24 mouse cellular contexts compared by ENCODE assay signal in the genomic region with DNA sequence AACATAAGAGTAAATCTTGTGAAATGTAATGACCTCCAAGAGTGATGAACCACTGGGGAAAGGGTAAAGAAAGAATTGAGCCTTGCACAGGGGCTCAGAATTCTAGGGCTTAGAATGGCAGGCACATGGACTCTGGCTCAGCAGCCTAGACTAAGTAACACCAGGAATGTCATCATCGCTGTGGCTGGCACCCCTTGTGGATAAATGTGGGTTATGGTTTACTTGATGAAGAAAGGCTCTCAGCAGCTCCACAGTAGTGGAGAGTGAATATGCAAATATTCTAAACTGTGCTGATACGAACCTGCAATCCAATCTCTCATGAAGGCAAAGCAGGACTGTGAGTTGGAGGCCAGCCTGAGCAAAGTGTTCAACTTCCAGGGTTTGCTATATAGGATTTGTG. TPM values are rescaled to one million over a fixed set of nuclear protein-coding genes. Genes with fewer than 3 reads are reported as not detected.
A peak's percentile ranks its signal among the peaks of the same experiment; 100 is the strongest.
DNase-seq lines count a peak whose midpoint lies in the region; ATAC-seq and TF ChIP-seq lines count a peak whose summit lies in the region.
"Had no signal": no experiment of that assay in that cellular context is flagged by ENCODE, and none has a peak within 500 bp of the region (broad histone marks: within the 10 kb centered on the region; RNA-seq: fewer than 3 reads in every experiment).

No protein-coding gene starts in this region.

- no peaks in the 10 kb centered on the region for H3K36me3 ChIP-seq in heart, embryonic 13.5 days
- no peaks in the 10 kb centered on the region for H3K36me3 ChIP-seq in heart, embryonic 11.5 days (ENCODE audit: control insufficient read depth, insufficient read depth, low read length)
- peaks cover 2% of the 10 kb centered on the region; the same call in 1 of the 2 replicates for H3K36me3 ChIP-seq in midbrain, postnatal 0 days (ENCODE audit: insufficient read depth, low read length)
- H3K36me3 ChIP-seq in midbrain, embryonic 14.5 days (ENCODE audit: control insufficient read depth, insufficient read depth, low read length), result no peaks in the 10 kb centered on the region
- H3K36me3 ChIP-seq: embryonic facial prominence, embryonic 10.5 days; forebrain, embryonic 12.5 days; heart, embryonic 12.5 days; hindbrain, embryonic 12.5 days; intestine, embryonic 15.5 days had no signal

- no peaks in the 10 kb centered on the region for H3K9me3 ChIP-seq in heart, embryonic 13.5 days
- H3K9me3 ChIP-seq in heart, embryonic 11.5 days (replicated peaks; ENCODE audit: control insufficient read depth, low read length), result no peaks in the 10 kb centered on the region
- H3K9me3 ChIP-seq in midbrain, postnatal 0 days (ENCODE audit: low read length), result no peaks in the 10 kb centered on the region
- H3K9me3 ChIP-seq in midbrain, embryonic 14.5 days (ENCODE audit: control insufficient read depth, low read length), result no peaks in the 10 kb centered on the region
- H3K9me3 ChIP-seq: embryonic facial prominence, embryonic 10.5 days; forebrain, embryonic 12.5 days; heart, embryonic 12.5 days; hindbrain, embryonic 12.5 days; intestine, embryonic 15.5 days had no signal

- H3K27me3 ChIP-seq in heart, embryonic 13.5 days (replicated peaks), result no peaks in the 10 kb centered on the region
- no peaks in the 10 kb centered on the region for H3K27me3 ChIP-seq in heart, embryonic 11.5 days (ENCODE audit: control insufficient read depth, insufficient read depth, low read length)
- no peaks in the 10 kb centered on the region for H3K27me3 ChIP-seq in midbrain, postnatal 0 days (ENCODE audit: insufficient read depth, low read length)
- H3K27me3 ChIP-seq in midbrain, embryonic 14.5 days (ENCODE audit: control insufficient read depth, insufficient read depth, low read length), result no peaks in the 10 kb centered on the region
- H3K27me3 ChIP-seq: forebrain, embryonic 12.5 days; heart, embryonic 12.5 days; hindbrain, embryonic 12.5 days; intestine, embryonic 15.5 days had no signal

- H3K9ac ChIP-seq in heart, embryonic 13.5 days, result no peak overlapping the region
- H3K9ac ChIP-seq in heart, embryonic 11.5 days (ENCODE audit: low read depth, low read length), result no peak overlapping the region
- H3K9ac ChIP-seq in midbrain, postnatal 0 days (replicated peaks; ENCODE audit: low read length, poor library complexity, severe bottlenecking), result no peak overlapping the region
- H3K9ac ChIP-seq in midbrain, embryonic 14.5 days (replicated peaks; ENCODE audit: low read length), result no peak overlapping the region
- H3K9ac ChIP-seq: forebrain, embryonic 12.5 days; heart, embryonic 12.5 days; hindbrain, embryonic 12.5 days; intestine, embryonic 15.5 days had no signal

- no peak for DNase-seq in midbrain, postnatal 0 days (ENCODE audit: low spot score)
- no peak for DNase-seq in midbrain, embryonic 14.5 days
- DNase-seq in NIH3T3 (ENCODE audit: low read depth), result peak; percentile 32
- DNase-seq in urinary bladder, postnatal 14 days (ENCODE audit: low spot score), result no peak
- DNase-seq: adrenal gland, adult 2 months; adrenal gland, postnatal 25 days; B cell, adult 2 months; cerebellum, adult 2 months; heart, adult 2 months; kidney, adult 18-20 months had no signal

- H3K4me3 ChIP-seq in heart, embryonic 13.5 days, result no peak overlapping the region
- no peak overlapping the region for H3K4me3 ChIP-seq in heart, embryonic 11.5 days (ENCODE audit: low read depth, low read length)
- no peak overlapping the region for H3K4me3 ChIP-seq in midbrain, postnatal 0 days (ENCODE audit: low read depth, low read length)
- no peak overlapping the region for H3K4me3 ChIP-seq in midbrain, embryonic 14.5 days (replicated peaks; ENCODE audit: low read depth, low read length)
- no peak overlapping the region for H3K4me3 ChIP-seq in embryonic fibroblast, embryonic 13.5 days (ENCODE audit: insufficient read depth, low read length)
- H3K4me3 ChIP-seq: embryonic facial prominence, embryonic 10.5 days; erythroblast, embryonic 14.5 days; forebrain, embryonic 12.5 days; heart, adult 2 months; heart, embryonic 12.5 days; hindbrain, embryonic 12.5 days; intestine, embryonic 15.5 days had no signal

- 0 out of 2 replicates have a peak, but pooled peaks have one; percentile 11 for TF ChIP-seq CTCF in midbrain, postnatal 0 days (IDR thresholded peaks at IDR 0.05)
- no peak for TF ChIP-seq CTCF in embryonic fibroblast, embryonic 13.5 days (IDR thresholded peaks at IDR 0.05; ENCODE audit: borderline replicate concordance, insufficient read depth, low read length)

- no peak overlapping the region for H3K4me2 ChIP-seq in heart, embryonic 13.5 days
- no peak overlapping the region for H3K4me2 ChIP-seq in heart, embryonic 11.5 days
- no peak overlapping the region for H3K4me2 ChIP-seq in midbrain, postnatal 0 days (ENCODE audit: low read depth, low read length, poor library complexity, severe bottlenecking)
- no peak overlapping the region for H3K4me2 ChIP-seq in midbrain, embryonic 14.5 days (ENCODE audit: low read length)
- H3K4me2 ChIP-seq: forebrain, embryonic 12.5 days; heart, embryonic 12.5 days; hindbrain, embryonic 12.5 days; intestine, embryonic 15.5 days had no signal

- TF ChIP-seq POLR2A in embryonic fibroblast, embryonic 13.5 days (IDR thresholded peaks at IDR 0.05; ENCODE audit: low read depth, low read length), result no peak

- ATAC-seq in heart, embryonic 13.5 days (ENCODE audit: extremely low read depth, insufficient number of reproducible peaks, low FRiP score, low TSS enrichment), result no peak
- no peak for ATAC-seq in heart, embryonic 11.5 days (replicated peaks; ENCODE audit: insufficient number of reproducible peaks, low FRiP score, low TSS enrichment)
- ATAC-seq in midbrain, postnatal 0 days (ENCODE audit: low FRiP score), result no peak
- ATAC-seq in midbrain, embryonic 14.5 days (ENCODE audit: low FRiP score, low TSS enrichment), result no peak
- ATAC-seq: activated CD4-positive, CD25-positive, alpha-beta regulatory T cell, adult 4 months; CD4-positive, CD25-positive, alpha-beta regulatory T cell, adult 4 months; forebrain, embryonic 16.5 days; intestine, embryonic 15.5 days; Patski had no signal

- 58% methylated on average over 2 of the region's 2 CpGs for WGBS in heart, embryonic 13.5 days
- WGBS in heart, embryonic 11.5 days (ENCODE audit: insufficient replicate concordance), result 66% methylated on average over 2 of the region's 2 CpGs
- 70% methylated on average over 2 of the region's 2 CpGs for WGBS in midbrain, postnatal 0 days
- WGBS in midbrain, embryonic 14.5 days, result 74% methylated on average over 2 of the region's 2 CpGs

- 0 out of 2 replicates have a peak overlapping the region, but pooled peaks have one; percentile 16 for H3K27ac ChIP-seq in heart, embryonic 13.5 days (replicated peaks)
- no peak overlapping the region for H3K27ac ChIP-seq in heart, embryonic 11.5 days (ENCODE audit: low read depth, low read length)
- no peak overlapping the region for H3K27ac ChIP-seq in midbrain, postnatal 0 days (ENCODE audit: low read depth, low read length)
- no peak overlapping the region for H3K27ac ChIP-seq in midbrain, embryonic 14.5 days (replicated peaks; ENCODE audit: low read depth, low read length)
- H3K27ac ChIP-seq in embryonic fibroblast, embryonic 13.5 days (ENCODE audit: insufficient read depth, low read length), result peak overlapping the region; percentile 5; the same call in 1 of the 2 replicates
- H3K27ac ChIP-seq: embryonic facial prominence, embryonic 10.5 days; forebrain, embryonic 12.5 days; heart, adult 2 months; hindbrain, embryonic 12.5 days; intestine, embryonic 15.5 days had no signal

- H3K4me1 ChIP-seq in heart, embryonic 13.5 days, result no peaks in the 10 kb centered on the region
- H3K4me1 ChIP-seq in heart, embryonic 11.5 days (ENCODE audit: control insufficient read depth, insufficient read depth, low read length), result no peaks in the 10 kb centered on the region
- H3K4me1 ChIP-seq in midbrain, postnatal 0 days (ENCODE audit: insufficient read depth, low read length), result no peaks in the 10 kb centered on the region
- H3K4me1 ChIP-seq in midbrain, embryonic 14.5 days (ENCODE audit: control insufficient read depth, insufficient read depth, low read length), result no peaks in the 10 kb centered on the region
- peaks cover 10% of the 10 kb centered on the region; the same call in 1 of the 2 replicates for H3K4me1 ChIP-seq in embryonic fibroblast, embryonic 13.5 days (ENCODE audit: control insufficient read depth, insufficient read depth, low read length)
- H3K4me1 ChIP-seq: embryonic facial prominence, embryonic 10.5 days; forebrain, embryonic 12.5 days; heart, embryonic 12.5 days; hindbrain, embryonic 12.5 days; intestine, embryonic 15.5 days had no signal

RNA-seq across cellular contexts. Expression of a gene that starts 26.0 kb away (rescaled TPM):
- polyA plus RNA-seq in heart, embryonic 13.5 days (2015; fragmentation: Nextera tagmentation; extraction: Ambion mirVana), result 0.59 and 1.6 TPM in 2 replicates
- polyA plus RNA-seq in heart, embryonic 11.5 days (2014; fragmentation: Nextera tagmentation; extraction: Ambion mirVana), result 1.7 and 2.1 TPM in 2 replicates
- 195 and 220 TPM in 2 replicates for total RNA-seq in midbrain, postnatal 0 days (2014; rRNA removed)
- 192 and 207 TPM in 2 replicates for polyA plus RNA-seq in midbrain, postnatal 0 days (2015; fragmentation: Nextera tagmentation; extraction: Ambion mirVana)
- polyA plus RNA-seq in midbrain, embryonic 14.5 days (2014; fragmentation: Nextera tagmentation; extraction: Ambion mirVana), result 179 and 191 TPM in 2 replicates
- polyA plus RNA-seq in embryonic fibroblast, embryonic 13.5 days (2011; ENCODE audit: insufficient read length, low read depth, missing spikeins), result 0.33 TPM in 1 of 2 replicates, not detected in the other
- total RNA-seq: MEL had no signal
- polyA plus RNA-seq: CD4-positive, CD25-positive, alpha-beta regulatory T cell, adult 4 months; erythroblast, embryonic 14.5 days; heart, adult 2 months; Patski had no signal

Comparison
In these comparisons a context has a peak if more than half of its experiments do, and no peak if none do; other contexts are left out.
1. H3K27ac ChIP-seq: peak in heart, embryonic 13.5 days (single experiment) and embryonic fibroblast, embryonic 13.5 days (single experiment); none in heart, embryonic 11.5 days (single experiment), midbrain, postnatal 0 days (single experiment) and midbrain, embryonic 14.5 days (single experiment).
2. RNA of a gene that starts 26.0 kb away (polyA plus RNA-seq): 192 to 207 TPM in midbrain, postnatal 0 days and 179 to 191 TPM in midbrain, embryonic 14.5 days; 1.7 to 2.1 TPM in heart, embryonic 11.5 days, 0.59 to 1.6 TPM in heart, embryonic 13.5 days and 0.33 TPM in embryonic fibroblast, embryonic 13.5 days; every median in the first group is over 10 times any median in the second.